Mouse (Mus musculus) lung, postnatal 14 days (tissue): ENCODE data around the gene Corin.
A peak's percentile ranks its signal among the peaks of the same experiment; 100 is the strongest.

Experiments used
- DNase-seq: peaks from one replicate; pipeline ENCODE4 v3.0.0; 2021

Gene Corin

DNA sequence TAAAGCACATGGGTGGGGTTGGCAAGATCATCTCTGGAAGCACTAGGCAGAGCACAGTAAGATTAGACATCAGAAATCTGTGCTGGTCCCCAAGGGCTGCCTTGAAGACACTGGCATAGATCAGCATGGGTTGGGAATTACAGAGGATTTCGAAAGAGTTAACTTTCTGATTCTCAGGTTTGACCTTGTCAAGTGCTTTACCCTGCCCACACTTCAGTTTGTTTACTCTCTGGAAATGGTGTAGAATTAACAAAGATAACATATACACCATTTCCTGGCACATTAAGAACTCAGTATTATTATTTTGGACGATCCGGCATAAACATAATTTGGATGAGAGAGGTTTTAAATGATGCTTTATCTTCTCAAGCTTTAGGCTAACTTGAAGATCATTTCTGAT lies 219.2 kb downstream of the Corin start:
- no peak for DNase-seq

DNA sequence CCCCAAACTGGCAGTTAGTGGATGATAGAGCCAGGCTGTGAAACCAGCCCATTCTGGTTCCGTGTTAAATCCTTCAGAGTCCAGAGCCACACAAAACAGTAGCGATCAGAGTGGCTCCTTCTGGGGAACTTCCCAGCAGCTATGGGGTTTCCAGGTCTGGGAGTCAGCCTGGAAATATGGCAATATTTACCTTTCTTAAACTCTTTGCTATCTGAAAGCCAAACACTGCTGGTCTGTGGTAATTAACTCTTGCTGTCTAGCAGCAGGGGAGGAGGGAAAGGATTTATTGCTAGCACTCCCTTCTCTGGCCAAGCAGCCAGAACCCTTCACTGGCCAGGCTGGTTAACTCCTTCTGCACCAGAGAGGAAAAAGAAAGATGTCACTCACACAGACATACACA lies 221.4 kb downstream of the Corin start:
- no peak for DNase-seq

DNA sequence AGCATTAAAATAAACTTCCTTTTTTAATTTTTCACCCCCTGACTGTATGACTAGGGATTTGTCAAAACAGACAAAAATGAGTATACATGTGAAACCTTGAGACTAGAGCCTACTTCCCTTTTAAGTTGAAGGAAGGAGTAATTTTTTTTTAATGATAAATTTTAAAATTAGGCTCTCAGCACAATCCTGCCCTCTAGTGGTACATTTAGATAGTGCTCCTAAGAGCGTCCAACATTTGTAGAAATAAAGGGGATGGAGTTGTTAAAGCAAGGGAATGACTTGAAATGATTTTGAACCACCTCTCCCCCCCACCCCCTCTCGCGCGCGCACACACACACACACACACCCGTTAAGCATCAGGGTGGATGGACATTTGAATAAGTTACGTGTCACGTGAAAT lies 234.6 kb downstream of the Corin start:
- peak; percentile 52 for DNase-seq

DNA sequence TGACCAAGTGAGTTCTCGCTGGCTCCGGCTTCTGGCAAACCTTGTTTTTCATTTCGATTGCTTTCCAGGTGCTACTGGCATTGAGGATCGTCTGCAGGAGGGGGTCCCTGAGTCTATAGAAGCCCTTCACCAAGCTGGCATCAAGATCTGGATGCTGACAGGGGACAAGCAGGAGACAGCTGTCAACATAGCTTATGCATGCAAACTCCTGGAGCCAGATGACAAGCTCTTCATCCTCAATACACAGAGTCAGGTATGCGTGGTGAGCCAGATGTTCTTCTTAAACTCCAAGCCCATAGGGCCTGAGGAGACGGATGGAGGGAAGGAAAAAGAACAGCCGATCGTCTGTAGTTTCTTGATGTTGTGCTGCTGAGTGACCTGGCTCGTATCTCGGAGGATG lies 235.1 kb downstream of the Corin start:
- DNase-seq, result no peak

DNA sequence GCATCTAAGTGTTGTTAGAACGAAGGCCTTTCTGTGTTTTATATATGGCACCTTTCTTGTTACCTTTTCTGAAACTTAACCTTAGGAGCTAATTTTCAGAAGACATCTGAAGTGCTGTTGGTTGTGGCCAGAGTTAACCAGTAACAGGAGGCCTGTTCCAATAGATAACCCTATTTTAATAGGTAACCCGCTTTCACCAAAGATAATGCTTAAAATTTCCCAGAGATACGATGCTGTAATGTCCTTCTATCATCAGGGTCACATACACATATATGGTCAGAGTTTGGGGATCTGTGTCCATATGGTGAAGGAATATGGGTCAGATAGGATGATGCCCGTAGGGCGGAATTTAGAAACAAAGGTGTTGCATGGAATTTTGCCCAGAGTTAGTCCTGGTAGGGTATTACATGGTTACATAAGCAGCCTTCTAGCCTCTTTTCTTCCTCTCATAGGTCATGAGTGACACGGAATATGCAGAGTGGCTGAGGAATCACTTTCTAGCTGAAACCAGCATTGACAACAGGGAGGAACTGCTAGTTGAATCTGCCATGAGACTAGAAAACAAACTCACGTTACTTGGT lies 237.2 kb downstream of the Corin start:
- no peak for DNase-seq

DNA sequence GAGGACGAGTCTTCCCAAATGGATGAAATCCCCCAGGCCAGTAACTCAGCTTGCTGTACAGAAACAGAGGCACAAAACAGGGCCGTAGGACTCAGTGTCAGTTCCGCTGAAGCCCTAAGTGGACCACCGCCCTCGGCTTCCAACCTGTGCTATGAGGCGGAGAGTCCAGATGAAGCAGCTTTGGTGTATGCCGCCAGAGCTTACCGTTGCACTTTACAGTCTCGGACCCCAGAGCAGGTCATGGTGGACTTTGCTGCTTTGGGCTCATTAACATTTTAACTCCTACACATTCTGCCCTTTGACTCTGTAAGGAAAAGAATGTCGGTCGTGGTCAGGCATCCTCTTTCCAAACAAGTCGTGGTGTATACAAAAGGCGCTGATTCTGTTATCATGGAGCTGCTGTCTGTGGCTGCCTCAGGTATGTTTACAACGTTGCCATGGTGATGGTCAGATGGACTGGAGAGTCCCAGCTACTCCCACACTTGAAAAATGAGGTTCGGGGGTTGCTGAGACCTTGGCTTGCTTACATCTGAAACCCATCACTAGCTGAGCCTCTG lies 240.0 kb downstream of the Corin start:
- no peak for DNase-seq

DNA sequence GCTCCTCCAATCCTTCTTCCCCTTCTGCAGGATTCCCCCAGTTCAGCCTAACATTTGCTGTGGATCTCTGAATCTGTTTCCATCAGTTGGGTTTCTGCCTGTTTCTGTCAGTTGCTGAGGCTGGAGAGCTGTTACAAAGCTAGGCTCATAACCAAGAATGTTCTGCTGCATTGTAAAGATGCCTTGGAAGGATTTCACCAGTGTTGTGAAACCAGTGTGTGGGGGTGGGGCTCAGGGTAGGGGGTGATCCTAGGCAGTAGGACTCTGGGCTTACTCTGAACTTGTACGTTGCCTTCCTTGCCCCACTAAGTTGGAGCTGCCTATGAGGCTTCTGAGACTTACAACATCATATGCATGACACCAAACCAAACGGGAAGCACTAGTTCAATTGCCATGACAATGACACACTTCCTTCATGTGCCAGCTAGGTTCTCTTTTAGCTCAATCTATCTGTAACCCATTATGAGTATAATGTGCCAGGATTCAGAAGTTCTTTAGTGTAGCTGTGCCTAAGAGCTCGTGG lies 242.4 kb downstream of the Corin start:
- DNase-seq, result peak; percentile 32

DNA sequence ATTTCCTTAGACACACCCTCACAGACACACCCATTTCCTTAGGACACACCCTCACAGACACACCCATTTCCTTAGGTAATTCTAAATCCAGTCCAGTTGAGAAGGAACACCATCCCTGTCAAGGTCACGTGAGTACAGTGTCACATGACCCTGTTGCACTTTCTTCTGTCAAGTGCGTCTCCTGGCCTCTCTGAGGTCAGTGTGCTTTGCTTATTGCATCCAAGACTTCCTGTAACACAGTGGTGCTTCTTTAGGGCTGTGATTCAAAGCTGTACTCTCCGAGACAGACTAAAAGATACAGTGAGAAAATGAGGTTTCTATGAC lies 245.0 kb downstream of the Corin start:
- no peak for DNase-seq

DNA sequence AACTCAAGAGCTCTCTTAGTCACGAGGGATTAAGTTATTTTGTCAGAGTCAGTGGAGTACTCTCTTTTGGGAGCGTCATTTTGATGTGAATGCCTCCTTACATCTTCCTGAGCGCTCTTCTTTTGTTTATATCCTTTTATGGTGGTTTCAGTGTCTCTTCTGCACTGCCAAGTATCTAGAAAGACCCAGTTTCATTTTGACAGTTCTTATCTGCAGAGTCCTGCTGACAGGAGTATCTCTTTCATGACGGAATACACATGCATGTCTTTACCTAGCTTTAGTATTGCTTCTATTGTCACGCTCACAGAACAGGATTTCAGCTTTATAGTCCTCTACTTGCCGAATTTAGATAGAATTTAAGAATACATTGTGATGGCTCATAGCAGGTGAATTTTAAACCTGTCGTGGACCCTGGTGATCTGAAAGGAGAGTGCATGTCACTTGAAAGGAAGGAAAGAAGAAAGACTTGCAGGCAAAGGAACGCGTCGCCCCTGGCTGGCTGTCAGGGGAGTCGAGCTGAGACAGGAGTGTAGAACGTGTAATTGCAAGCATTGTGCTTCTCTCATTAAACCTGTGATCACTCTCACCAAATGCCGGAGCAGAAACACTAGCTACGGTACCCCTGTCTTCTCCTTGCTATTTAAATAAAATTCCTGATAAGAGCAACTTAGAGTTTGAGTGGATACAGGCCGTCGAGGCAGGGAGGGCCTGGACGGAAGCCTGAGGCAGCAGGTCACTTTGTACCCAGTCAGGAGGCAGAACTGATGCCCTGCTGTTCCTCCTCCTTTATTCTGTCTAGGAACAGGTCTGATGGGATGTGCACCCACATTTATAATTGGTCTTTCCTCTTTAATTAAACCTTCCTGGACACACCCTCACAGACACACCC lies 245.6 kb downstream of the Corin start:
- no peak for DNase-seq

DNA sequence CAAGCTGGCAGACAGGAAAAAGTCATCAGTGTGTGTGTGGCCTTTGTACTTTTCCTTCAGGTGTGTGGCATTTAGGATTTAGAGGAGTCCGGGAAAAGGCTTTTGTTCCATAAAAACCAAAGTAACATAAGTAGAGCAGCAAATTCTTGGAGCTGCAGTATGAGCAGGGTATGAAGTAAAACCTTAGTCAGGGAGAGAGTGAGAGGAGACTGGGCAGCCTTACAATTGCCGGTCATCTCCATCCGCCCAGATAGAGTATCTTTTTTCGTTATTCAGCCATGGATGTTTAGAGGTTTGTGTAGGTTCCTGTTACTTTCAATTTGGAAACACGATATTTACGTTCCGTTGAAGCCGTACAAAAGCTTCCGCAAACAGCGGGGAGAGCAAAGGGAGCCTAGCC lies 247.2 kb downstream of the Corin start:
- no peak for DNase-seq

DNA sequence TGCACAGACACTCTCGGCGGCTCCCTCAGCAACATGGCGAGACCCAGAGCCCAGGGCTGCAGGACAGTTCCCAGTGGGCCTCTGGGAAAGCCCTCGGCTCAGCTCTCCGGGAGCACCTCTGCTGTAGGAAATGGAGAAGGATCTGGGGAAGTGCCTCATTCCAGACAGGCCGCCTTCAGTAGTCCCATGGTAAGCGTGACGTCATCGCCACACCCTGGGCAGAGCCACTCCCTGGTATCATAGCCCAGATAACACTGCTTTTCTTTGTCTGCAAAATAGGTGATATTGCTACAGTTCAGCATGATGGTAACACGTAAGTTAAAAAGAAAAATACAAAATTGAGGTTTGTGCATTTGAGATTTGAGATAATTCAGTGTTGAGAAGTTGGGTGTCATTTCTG lies 249.3 kb downstream of the Corin start:
- DNase-seq, result no peak

DNA sequence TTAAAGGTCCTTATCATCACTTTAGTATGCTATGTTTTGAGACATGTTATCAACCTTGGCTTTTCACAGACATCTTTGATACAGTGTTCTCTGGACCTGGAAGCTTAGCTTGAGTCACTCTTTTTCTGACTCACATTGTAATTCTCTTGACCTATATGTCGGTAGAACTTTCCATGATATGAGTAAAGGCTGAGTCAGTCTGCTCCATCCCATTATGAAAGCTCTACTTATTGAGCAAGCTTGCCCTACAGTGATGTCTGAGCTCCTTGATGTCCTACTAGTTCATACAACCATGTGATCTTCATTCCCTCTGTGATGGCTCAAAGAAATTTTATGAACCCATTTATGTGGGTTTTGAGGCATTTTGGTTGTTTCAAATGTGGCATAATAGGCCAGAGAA lies 254.1 kb downstream of the Corin start:
- DNase-seq, result no peak
